Mouse (Mus musculus) embryonic facial prominence, embryonic 10.5 days (tissue): ENCODE measurements around the gene Gm1604a. TPM values are rescaled to one million over a fixed set of nuclear protein-coding genes. Genes with fewer than 3 reads are reported as not detected.
"Not testable (repeated sequence)": the region's sequence is repeated elsewhere in the genome, so short reads cannot be mapped to it uniquely, and the experiment has no call there.

Source experiments
- DNase-seq: peaks from one replicate; pipeline ENCODE4 v3.0.0-alpha.2; 2017; ENCODE audit warnings: low spot score
- H3K27ac ChIP-seq: fragments of 300-500 bp; sonication (generic); replicated peaks from 2 replicates; pipeline ENCODE4 v1.5.1; 2016; ENCODE audit warnings: mild to moderate bottlenecking
- H3K27me3 ChIP-seq: fragments of 300-500 bp; sonication (generic); replicated peaks from 2 replicates; pipeline ENCODE4 v1.6.1; 2016; ENCODE audit warnings: low read depth, mild to moderate bottlenecking; ENCODE audit not compliant: poor library complexity, severe bottlenecking
- H3K36me3 ChIP-seq: fragments of 300-500 bp; sonication (generic); replicated peaks from 2 replicates; pipeline ENCODE4 v1.6.1; 2016; ENCODE audit warnings: mild to moderate bottlenecking, moderate library complexity
- H3K4me1 ChIP-seq: fragments of 300-500 bp; sonication (generic); 2 replicates; pipeline ENCODE4 v1.6.1; 2016
- H3K4me3 ChIP-seq: fragments of 300-500 bp; sonication (generic); 2 replicates; pipeline ENCODE4 v1.5.1; 2016; ENCODE audit warnings: mild to moderate bottlenecking, moderate library complexity
- H3K9me3 ChIP-seq: fragments of 300-500 bp; sonication (generic); 2 replicates; pipeline ENCODE4 v1.6.1; 2016; ENCODE audit warnings: mild to moderate bottlenecking
- WGBS: fragments of 180-500 bp; shearing (Covaris S2); methylation state at CpG from one replicate; pipeline ENCODE4 v1.1.7; 2016; 5-methylcytosine and 5-hydroxymethylcytosine counted together
- polyA plus RNA-seq: library from polyadenylated mRNA; unstranded; fragments of >200 nt; fragmentation: Nextera tagmentation; extraction: Ambion mirVana; gene quantifications from 2 replicates; pipeline ENCODE4 v1.2.1, GENCODE M21; 2016

The Gm1604a gene
- polyA plus RNA-seq = not detected in 2 replicates

DNA sequence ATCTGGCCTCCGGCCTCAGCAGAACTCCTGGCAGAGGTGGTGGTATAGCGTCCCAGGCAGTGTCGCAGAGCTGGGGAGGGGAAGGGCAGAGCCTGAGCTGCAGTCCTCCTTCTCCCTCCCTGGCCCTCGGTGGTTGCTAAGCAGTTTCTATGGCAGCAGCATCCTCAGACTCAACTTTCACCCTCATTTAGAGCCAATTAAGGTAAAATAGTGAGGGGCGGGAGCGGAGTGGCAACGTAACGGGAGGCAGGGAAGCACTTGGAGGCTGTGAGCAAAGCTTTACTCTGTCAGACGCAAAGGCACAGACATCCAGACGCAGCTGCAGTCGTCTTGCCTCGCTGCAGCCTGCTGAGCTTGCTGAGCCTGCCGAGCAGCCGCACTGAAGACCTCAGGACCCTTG, at the start of gene Gm1604a:
Gene Gm1604a (plus strand): TSS at position 312 of the 400 bp plus-strand sequence.
- not testable (repeated sequence) for H3K4me3 ChIP-seq, DNase-seq, H3K27ac ChIP-seq, H3K36me3 ChIP-seq, H3K9me3 ChIP-seq, H3K27me3 ChIP-seq, H3K4me1 ChIP-seq
- 16% methylated on average over 10 of the region's 14 CpGs for WGBS

DNA sequence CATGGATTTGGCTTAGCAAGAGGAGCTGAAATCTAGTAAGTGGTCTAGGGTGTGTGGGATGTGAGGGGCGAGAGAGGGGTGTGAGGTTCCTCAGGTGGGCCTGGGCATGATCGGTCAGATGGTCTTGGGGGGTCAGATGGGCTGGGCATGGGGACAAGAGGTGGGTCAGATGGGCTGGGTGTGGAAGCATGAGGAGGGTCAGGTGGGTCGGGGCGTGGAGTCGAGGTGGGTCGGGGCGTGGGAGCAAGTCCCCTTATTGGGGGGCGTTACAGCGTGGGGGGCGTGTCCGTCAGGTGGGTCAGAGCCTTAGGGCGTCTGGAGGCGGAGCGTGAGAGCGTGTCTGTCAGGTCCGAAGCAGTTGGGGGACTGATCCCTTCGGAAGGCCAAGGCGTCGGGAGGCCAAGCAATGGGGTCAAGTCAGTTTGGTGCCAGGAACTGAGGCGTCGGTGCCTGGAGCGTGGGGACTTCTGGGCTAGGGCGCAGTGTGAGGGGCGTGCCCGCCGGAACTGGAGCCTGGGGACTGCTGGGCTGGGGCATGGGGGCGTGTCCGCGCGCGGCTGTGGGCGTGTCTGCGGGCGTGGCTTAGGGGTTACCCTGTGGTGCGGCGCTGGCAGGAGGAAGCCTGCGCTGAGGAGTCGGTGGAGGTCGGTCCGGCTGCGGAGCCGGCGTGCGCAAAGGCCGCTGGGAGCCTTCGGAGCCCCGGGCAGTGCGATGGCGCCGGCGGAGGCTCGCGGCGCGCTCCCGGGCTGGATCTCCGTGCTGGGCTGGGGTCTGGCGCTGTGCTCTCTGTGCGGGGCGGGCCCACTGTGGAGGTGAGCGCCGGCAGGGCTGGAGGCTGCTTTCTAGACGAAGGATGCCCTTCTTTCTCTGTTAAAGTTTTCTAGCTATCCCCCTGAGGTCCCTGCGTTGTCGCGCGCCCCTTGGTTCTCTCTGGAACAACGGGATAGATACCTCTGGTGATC, 46.8 kb upstream of the Gm1604a start, which contains the start of gene Gm49721:
Gene Gm49721 (plus strand): TSS at position 618 of the 962 bp plus-strand sequence.
- peak within 1 kb of the TSS; percentile 84 for H3K27ac ChIP-seq
- not testable (repeated sequence) for H3K36me3 ChIP-seq
- 1% methylated on average over 63 of the region's 68 CpGs for WGBS

DNA sequence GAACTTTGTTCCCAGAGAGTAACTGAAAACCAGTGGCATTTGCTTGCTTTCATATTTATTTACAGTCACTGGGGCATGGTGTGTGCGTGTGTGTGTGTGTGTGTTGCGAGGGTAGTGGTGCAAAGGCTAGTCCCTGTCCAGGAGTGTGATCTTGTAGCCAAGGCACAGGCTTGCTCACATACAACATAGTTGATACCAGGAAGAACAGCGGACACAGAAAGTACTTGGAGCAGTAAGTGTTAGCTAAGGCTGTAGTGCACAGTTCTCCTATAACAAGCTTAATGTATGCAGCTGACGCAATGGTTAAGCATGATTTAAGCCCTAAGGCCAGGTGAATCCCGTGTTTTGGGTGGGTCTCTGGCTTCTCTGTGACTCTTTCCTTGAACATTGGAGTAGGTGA, 46.0 kb upstream of the Gm1604a start:
- 28% methylated on average over 5 of the region's 5 CpGs for WGBS
- H3K36me3 ChIP-seq, H3K27me3 ChIP-seq, H3K9me3 ChIP-seq, H3K4me1 ChIP-seq: not testable (repeated sequence)
- Histone ChIP-seq H3K27ac (0 out of 2 replicates have a peak overlapping the region, but pooled peaks have one; percentile 84), H3K4me3 (peak overlapping the region; percentile 63)
- DNase-seq = peak; percentile 11

More for the DNA sequence above, 46.8 kb upstream of the Gm1604a start, which contains the start of gene Gm49721:
- H3K27me3 ChIP-seq, H3K9me3 ChIP-seq, H3K4me1 ChIP-seq: not testable (repeated sequence)
- peak; percentile 57 for DNase-seq
- H3K4me3 ChIP-seq = peak within 1 kb of the TSS; percentile 63

DNA sequence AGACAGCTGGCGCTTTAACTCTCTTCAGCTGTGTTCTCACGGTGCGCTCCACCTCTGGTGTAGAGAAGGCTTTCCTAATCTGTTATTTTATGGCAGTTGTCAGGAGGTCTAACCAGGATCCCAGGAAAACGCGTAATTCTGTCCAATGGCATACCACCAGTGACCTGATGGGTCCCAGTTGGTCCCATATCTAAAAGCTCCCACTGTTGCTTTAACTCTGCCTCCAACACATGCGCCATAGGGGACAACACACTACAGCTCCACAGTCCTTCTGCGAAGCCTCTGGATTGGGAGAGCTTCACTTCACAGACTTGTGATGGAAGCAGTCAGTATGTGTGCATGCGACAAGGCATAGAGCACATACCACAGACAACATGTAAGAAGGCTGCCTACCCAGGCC, 45.2 kb upstream of the Gm1604a start:
- not testable (repeated sequence) for H3K4me1 ChIP-seq, DNase-seq
- 94% methylated on average over 5 of the region's 8 CpGs for WGBS

DNA sequence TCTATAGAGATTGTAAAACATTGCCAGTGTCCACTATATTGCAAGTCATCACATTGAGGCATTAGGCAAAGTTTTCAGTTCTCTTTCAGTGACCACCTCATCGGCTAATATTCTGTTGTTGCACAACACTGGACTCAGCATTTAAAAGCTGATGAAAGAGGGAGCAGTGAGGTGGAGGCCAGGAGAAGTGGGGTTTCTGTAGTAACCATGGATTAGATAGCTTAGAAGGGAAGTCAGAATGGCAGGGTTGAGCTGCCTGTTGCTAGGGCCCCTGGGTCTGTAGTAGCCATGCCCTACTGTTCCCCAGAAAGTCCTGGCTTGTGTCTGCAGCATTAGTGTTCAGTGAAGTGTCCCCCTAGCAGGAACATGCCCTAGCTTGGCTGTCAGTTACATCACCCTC, 39.2 kb upstream of the Gm1604a start:
- not testable (repeated sequence) for H3K27ac ChIP-seq, H3K4me3 ChIP-seq, DNase-seq, H3K4me1 ChIP-seq, H3K36me3 ChIP-seq, H3K9me3 ChIP-seq, H3K27me3 ChIP-seq
- WGBS = 95% methylated on average over 1 of the region's 1 CpGs

More for the DNA sequence above, 45.2 kb upstream of the Gm1604a start:
- not testable (repeated sequence) for H3K36me3 ChIP-seq, H3K27me3 ChIP-seq, H3K27ac ChIP-seq, H3K9me3 ChIP-seq, H3K4me3 ChIP-seq

DNA sequence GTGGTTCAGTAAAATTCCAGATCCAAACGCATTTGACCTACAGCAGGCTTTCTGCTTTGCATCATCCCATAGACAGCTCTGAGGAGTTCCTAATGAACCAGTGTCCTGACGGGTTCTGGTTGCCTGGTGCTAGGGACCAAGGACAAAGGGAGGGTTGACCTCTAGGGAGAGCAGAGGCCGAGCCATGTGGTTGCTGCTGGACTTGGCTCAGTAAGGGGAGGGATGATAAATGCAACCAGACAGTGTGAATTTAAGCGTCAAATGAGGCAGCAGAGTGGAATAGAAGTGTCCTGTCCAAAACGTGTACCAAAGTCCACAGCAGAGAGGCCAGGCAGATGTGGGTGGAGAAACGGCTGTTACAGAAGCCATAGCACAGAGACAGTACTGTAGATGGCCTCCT, 29.9 kb upstream of the Gm1604a start:
- not testable (repeated sequence) for H3K36me3 ChIP-seq, H3K4me1 ChIP-seq, H3K27ac ChIP-seq, H3K4me3 ChIP-seq, DNase-seq, H3K9me3 ChIP-seq, H3K27me3 ChIP-seq
- no CpG with 5 or more reads among the region's 6 CpGs for WGBS

DNA sequence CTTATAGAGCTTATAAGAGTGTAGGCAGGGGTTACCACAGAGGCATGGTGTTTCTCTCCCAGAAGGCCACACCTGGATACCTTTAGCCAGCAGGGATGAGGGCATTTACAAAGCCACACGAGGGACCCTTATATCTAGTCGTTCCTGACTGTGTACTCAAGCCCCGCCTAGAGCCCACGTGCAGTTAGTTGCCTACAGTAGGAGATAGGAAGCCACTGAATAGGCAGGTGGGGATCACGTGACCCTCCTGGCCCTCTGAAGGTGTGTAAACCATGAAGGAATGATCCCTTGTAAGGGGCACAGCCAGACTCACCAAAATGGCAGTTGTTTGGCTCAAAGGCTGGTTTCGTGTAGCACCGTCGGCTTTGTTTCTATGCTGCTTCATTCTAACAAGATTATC, 28.5 kb upstream of the Gm1604a start:
- not testable (repeated sequence) for H3K36me3 ChIP-seq, H3K4me1 ChIP-seq, H3K9me3 ChIP-seq, H3K27ac ChIP-seq, H3K4me3 ChIP-seq, DNase-seq, H3K27me3 ChIP-seq
- WGBS = 88% methylated on average over 8 of the region's 8 CpGs

DNA sequence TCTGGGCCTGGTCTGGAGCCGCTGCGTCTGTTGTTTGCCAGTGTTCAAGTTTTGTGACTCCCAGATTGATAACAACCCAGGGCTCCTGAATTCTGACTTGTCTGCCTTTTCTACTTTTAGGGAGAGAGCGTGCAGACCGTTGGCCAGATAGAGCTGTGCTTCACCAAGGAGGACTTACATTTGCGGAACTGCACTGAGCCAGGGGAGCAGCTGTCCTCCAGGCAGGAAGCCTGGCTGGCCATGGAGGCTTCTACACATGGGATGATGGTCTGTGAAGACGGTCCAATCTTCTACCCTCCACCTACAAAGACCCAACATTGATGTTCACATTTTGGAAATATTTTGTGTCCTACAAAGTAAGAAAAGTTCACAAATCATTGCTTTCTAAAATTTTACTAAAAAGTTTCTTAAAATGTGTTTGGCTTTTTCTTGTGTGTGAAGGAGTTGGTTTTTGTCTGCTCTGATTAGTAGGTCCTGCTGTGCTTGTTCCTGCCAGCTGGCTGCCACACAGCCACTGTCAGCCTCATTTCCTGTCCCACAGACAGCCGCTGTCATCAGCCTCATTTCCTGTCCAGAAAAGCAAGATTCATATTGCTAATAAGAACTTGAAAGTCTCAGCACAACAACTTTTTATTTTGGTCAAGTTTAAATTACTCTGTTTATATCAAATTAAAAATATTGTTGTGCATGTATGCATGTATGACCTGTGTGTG, 27.4 kb upstream of the Gm1604a start:
- 76% methylated on average over 2 of the region's 7 CpGs for WGBS
- H3K4me1 ChIP-seq, H3K36me3 ChIP-seq, H3K4me3 ChIP-seq, DNase-seq, H3K9me3 ChIP-seq, H3K27me3 ChIP-seq, H3K27ac ChIP-seq: not testable (repeated sequence)

DNA sequence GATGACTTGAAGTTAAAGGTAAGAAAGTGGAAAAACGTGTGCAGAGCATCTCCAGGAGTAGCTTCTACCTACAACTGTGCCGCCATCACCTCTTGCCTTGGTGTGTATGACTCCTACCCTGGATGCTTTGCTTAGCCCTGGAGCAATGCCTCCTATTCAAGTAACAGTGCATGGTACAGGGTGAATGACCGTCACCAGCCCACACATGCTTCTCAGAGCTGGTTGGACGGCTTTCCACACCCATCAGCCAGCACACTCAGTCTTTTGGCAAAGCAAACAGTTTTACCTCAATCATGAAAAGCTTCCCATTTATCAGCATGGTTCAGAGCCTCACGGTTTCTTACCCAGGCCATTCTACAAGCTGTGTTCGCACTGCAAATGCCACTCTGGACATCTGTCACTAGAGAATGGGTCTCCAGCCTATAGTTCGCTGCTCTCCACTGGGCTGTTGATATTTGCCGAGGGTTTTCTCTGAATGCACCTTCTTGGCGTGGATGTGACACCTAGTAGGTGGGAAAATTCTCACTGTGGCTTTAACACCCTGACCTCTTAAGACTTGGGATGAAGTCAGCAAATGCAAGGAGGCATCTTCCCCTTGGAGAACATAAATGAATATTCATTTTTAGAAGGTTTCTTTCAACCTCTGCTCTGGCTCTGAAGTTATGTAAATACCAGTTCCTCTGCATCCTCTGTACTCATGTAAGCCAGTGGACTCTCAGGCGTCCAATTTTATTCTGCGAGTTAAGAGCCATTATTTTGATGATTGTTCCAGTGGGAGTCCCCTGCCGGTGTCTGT, 23.4 kb upstream of the Gm1604a start:
- H3K27me3 ChIP-seq, H3K27ac ChIP-seq, DNase-seq, H3K9me3 ChIP-seq, H3K36me3 ChIP-seq, H3K4me1 ChIP-seq, H3K4me3 ChIP-seq: not testable (repeated sequence)
- 89% methylated on average over 9 of the region's 12 CpGs for WGBS

DNA sequence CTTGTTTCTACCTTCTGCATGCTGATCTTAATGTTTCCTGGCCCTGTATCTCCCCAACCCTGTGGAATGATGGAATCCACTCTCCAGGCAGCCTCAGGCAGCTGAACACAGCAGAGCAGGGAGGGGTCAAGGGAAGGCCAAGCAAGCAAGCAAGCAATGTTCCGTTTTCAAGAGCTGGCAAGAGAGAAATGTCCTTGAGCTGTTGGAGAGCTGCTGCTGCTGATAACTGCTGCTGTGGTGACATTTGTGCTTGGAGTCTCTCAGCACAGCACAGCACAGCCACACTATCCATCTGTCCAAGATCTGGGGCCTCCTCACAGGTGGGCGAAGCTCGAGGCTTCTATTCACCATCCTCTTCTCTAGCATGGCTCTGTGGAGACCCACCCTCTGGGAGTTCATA, 22.0 kb upstream of the Gm1604a start:
- not testable (repeated sequence) for H3K4me3 ChIP-seq, DNase-seq, H3K27me3 ChIP-seq, H3K36me3 ChIP-seq, H3K9me3 ChIP-seq, H3K27ac ChIP-seq, H3K4me1 ChIP-seq
- no CpG with 5 or more reads among the region's 3 CpGs for WGBS

DNA sequence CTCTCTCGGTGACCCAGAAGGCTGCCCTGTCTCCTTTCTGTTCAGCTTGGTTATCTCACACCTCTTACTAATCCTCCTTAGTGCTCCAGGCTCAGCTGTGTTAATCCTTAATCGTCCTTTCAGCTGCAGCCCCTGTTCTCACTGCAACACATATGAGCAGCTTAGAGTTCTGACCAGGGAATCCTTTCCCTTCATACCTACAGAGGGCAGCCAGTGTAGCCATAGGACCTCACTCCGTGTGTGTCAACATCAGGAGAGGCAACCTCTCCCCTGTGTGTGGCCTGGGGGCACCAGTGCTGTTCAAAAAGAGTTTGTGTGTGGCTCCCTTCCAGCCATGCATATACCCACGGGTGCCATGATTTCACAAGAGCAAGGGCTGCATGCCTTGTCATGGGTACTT, 19.7 kb upstream of the Gm1604a start:
- H3K27ac ChIP-seq, H3K4me3 ChIP-seq, H3K9me3 ChIP-seq, DNase-seq, H3K36me3 ChIP-seq, H3K27me3 ChIP-seq, H3K4me1 ChIP-seq: not testable (repeated sequence)
- 48% methylated on average over 4 of the region's 4 CpGs for WGBS

DNA sequence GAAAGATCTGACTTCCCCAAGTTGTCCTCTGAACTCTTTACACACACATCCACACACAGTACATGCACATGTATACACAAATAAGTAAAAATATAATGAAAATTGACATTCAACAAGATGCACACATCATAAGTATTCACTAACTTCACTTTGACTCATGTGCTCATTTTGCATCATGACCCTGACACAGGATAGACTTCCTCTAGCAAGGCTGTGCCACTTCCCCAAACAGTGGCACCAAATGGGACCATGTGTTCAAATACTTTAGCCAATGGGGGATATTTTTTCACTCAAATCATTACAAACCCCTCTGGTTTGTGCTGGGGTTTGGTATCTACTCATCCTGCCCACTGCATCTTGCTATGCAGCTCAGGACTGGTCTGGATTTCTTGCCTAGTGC, 16.5 kb upstream of the Gm1604a start:
- H3K36me3 ChIP-seq, H3K27me3 ChIP-seq, DNase-seq, H3K4me3 ChIP-seq, H3K4me1 ChIP-seq, H3K27ac ChIP-seq, H3K9me3 ChIP-seq: not testable (repeated sequence)
